Mouse (Mus musculus) midbrain, embryonic 10.5 days (tissue): ENCODE measurements around the gene 2510002D24Rik. TPM values are rescaled to one million over a fixed set of nuclear protein-coding genes. Genes with fewer than 3 reads are reported as not detected.
A peak's percentile ranks its signal among the peaks of the same experiment; 100 is the strongest.

ENCODE experiments used
- DNase-seq: peaks from one replicate; pipeline ENCODE4 v3.0.0-alpha.2; 2017; ENCODE audit warnings: low spot score
- H3K27ac ChIP-seq: fragments of 300-500 bp; sonication (generic); replicated peaks from 2 replicates; pipeline ENCODE4 v1.5.1; 2016; ENCODE audit warnings: mild to moderate bottlenecking
- H3K27me3 ChIP-seq: fragments of 300-500 bp; sonication (generic); 2 replicates; pipeline ENCODE4 v1.6.1; 2016; ENCODE audit warnings: low read depth, mild to moderate bottlenecking; ENCODE audit not compliant: poor library complexity, severe bottlenecking
- H3K36me3 ChIP-seq: fragments of 300-500 bp; sonication (generic); 2 replicates; pipeline ENCODE4 v1.6.1; 2016; ENCODE audit warnings: mild to moderate bottlenecking, moderate library complexity
- H3K4me1 ChIP-seq: fragments of 300-500 bp; sonication (generic); 2 replicates; pipeline ENCODE4 v1.6.1; 2016
- H3K4me3 ChIP-seq: fragments of 300-500 bp; sonication (generic); 2 replicates; pipeline ENCODE4 v1.5.1; 2016; ENCODE audit warnings: mild to moderate bottlenecking, moderate library complexity
- H3K9me3 ChIP-seq: fragments of 300-500 bp; sonication (generic); replicated peaks from 2 replicates; pipeline ENCODE4 v1.6.1; 2016; ENCODE audit warnings: mild to moderate bottlenecking
- WGBS: fragments of 180-500 bp; shearing (Covaris S2); methylation state at CpG from one replicate; pipeline ENCODE4 v1.1.7; 2016; 5-methylcytosine and 5-hydroxymethylcytosine counted together
- polyA plus RNA-seq: library from polyadenylated mRNA; unstranded; fragments of >200 nt; fragmentation: Nextera tagmentation; extraction: Ambion mirVana; gene quantifications from 2 replicates; pipeline ENCODE4 v1.2.1, GENCODE M21; 2016

Gene 2510002D24Rik
- 25.7 and 26.6 TPM in 2 replicates for polyA plus RNA-seq

GRCm38 (mm10) chr16:18836468-18837208 is at the start of gene 2510002D24Rik, which contains the start of gene Gm28539:
Gene 2510002D24Rik, plus strand, starts transcription at chr16:18836578.
Gene Gm28539, plus strand, starts transcription at chr16:18836584.
- WGBS: under 1% methylated on average over 46 of the region's 46 CpGs
- peak within 1 kb of the TSS; percentile 91 for H3K4me3 ChIP-seq
- H3K27me3 ChIP-seq: no peaks in the 10 kb centered on the region
- peak within 1 kb of the TSS; percentile 86 for H3K27ac ChIP-seq
- peaks cover 12% of the 10 kb centered on the region for H3K4me1 ChIP-seq
- H3K36me3 ChIP-seq: peaks cover 54% of the 10 kb centered on the region
- peak; percentile 84 for DNase-seq
- H3K9me3 ChIP-seq: no peaks in the 10 kb centered on the region

DNA sequence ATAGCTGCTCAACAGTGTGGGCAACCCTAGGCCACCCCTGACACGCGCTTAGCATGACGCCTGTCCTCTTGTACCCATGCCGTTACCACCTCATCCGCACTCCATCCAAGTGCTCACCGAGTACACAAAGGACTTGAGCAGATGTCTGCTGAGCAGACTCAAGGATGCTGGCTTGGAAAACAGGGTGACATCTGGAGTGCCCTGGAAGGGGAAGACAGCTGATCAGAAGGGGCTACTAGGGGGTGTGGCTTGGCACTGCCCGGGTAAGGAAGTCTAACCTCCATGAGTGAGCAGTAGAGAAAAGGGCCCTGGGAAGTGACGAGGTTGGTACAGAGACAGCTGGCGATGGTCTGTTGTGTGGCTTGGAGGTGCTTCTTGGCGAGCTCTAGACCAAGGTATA is 49.7 kb upstream of the 2510002D24Rik start:
- no peaks in the 10 kb centered on the region for H3K4me1 ChIP-seq
- H3K4me3 ChIP-seq: no peak overlapping the region
- 94% methylated on average over 10 of the region's 10 CpGs for WGBS
- DNase-seq: no peak
- H3K9me3 ChIP-seq: no peaks in the 10 kb centered on the region
- no peak overlapping the region for H3K27ac ChIP-seq
- H3K36me3 ChIP-seq: peaks cover 95% of the 10 kb centered on the region
- no peaks in the 10 kb centered on the region for H3K27me3 ChIP-seq

- no peak overlapping the region for H3K4me3 ChIP-seq
- H3K4me1 ChIP-seq: no peaks in the 10 kb centered on the region
- no peaks in the 10 kb centered on the region for H3K9me3 ChIP-seq
- peaks cover 95% of the 10 kb centered on the region for H3K36me3 ChIP-seq
- no peaks in the 10 kb centered on the region for H3K27me3 ChIP-seq
- DNase-seq: no peak
- no peak overlapping the region for H3K27ac ChIP-seq
- WGBS: 96% methylated on average over 10 of the region's 10 CpGs
These were observed 47.6 kb upstream of the 2510002D24Rik start for GRCm38 (mm10) chr16:18788627-18789406.

- H3K36me3 ChIP-seq: peaks cover 99% of the 10 kb centered on the region
- H3K27me3 ChIP-seq: no peaks in the 10 kb centered on the region
- WGBS: 94% methylated on average over 11 of the region's 11 CpGs
- no peak overlapping the region for H3K27ac ChIP-seq
- no peaks in the 10 kb centered on the region for H3K4me1 ChIP-seq
- DNase-seq: no peak
- no peaks in the 10 kb centered on the region for H3K9me3 ChIP-seq
- no peak overlapping the region for H3K4me3 ChIP-seq
These were observed 41.0 kb upstream of the 2510002D24Rik start for GRCm38 (mm10) chr16:18795223-18795899.

- Histone ChIP-seq H3K27ac (no peak overlapping the region), H3K27me3 (no peaks in the 10 kb centered on the region), H3K36me3 (peaks cover 99% of the 10 kb centered on the region), H3K9me3 (no peaks in the 10 kb centered on the region), H3K4me1 (no peaks in the 10 kb centered on the region), H3K4me3 (no peak overlapping the region)
- 96% methylated on average over 7 of the region's 7 CpGs for WGBS
- DNase-seq: no peak
These were observed 39.7 kb upstream of the 2510002D24Rik start for GRCm38 (mm10) chr16:18796645-18797044.

- peaks cover 94% of the 10 kb centered on the region for H3K36me3 ChIP-seq
- no peak overlapping the region for H3K27ac ChIP-seq
- 93% methylated on average over 5 of the region's 5 CpGs for WGBS
These were observed 38.2 kb upstream of the 2510002D24Rik start for GRCm38 (mm10) chr16:18798151-18798550.

GRCm38 (mm10) chr16:18798841-18799240 is 37.5 kb upstream of the 2510002D24Rik start:
- WGBS: 80% methylated on average over 2 of the region's 2 CpGs
- Histone ChIP-seq H3K4me3 (no peak overlapping the region), H3K27ac (no peak overlapping the region), H3K36me3 (peaks cover 91% of the 10 kb centered on the region), H3K9me3 (no peaks in the 10 kb centered on the region), H3K4me1 (no peaks in the 10 kb centered on the region), H3K27me3 (no peaks in the 10 kb centered on the region)
- peak; percentile 37 for DNase-seq

More at GRCm38 (mm10) chr16:18798151-18798550, 38.2 kb upstream of the 2510002D24Rik start:
- Histone ChIP-seq H3K4me1 (no peaks in the 10 kb centered on the region), H3K4me3 (no peak overlapping the region), H3K9me3 (no peaks in the 10 kb centered on the region), H3K27me3 (no peaks in the 10 kb centered on the region)
- DNase-seq: no peak

GRCm38 (mm10) chr16:18805746-18806145 is 30.6 kb upstream of the 2510002D24Rik start:
- Histone ChIP-seq H3K36me3 (peaks cover 84% of the 10 kb centered on the region), H3K4me1 (peaks cover 7% of the 10 kb centered on the region)
- WGBS: 90% methylated on average over 2 of the region's 2 CpGs

DNA sequence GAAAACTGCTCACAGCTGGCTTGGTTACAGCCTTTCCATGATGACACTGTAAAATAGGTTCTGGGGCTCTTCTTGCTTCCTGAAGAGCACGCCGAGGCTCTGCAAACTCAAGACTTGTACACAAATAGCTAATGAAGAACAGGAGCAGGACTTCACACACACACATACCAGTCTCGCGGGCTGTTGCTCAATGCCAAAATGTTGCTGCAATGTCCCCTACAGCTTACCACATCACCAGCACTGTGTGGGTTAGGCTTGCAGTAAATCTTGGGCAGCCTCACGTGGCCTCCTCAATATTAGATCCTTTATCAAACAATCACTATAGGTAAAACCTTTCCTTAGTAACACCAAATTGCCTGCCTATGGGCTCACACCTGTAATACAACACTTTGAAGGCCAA is 27.4 kb upstream of the 2510002D24Rik start:
- WGBS: 95% methylated on average over 5 of the region's 5 CpGs
- Histone ChIP-seq H3K27ac (no peak overlapping the region), H3K9me3 (no peaks in the 10 kb centered on the region), H3K4me1 (peaks cover 26% of the 10 kb centered on the region), H3K36me3 (peaks cover 61% of the 10 kb centered on the region), H3K4me3 (no peak overlapping the region), H3K27me3 (no peaks in the 10 kb centered on the region)
- no peak for DNase-seq

More at GRCm38 (mm10) chr16:18805746-18806145, 30.6 kb upstream of the 2510002D24Rik start:
- no peak overlapping the region for H3K27ac ChIP-seq
- no peaks in the 10 kb centered on the region for H3K9me3 ChIP-seq
- DNase-seq: no peak
- no peak overlapping the region for H3K4me3 ChIP-seq
- H3K27me3 ChIP-seq: no peaks in the 10 kb centered on the region

DNA sequence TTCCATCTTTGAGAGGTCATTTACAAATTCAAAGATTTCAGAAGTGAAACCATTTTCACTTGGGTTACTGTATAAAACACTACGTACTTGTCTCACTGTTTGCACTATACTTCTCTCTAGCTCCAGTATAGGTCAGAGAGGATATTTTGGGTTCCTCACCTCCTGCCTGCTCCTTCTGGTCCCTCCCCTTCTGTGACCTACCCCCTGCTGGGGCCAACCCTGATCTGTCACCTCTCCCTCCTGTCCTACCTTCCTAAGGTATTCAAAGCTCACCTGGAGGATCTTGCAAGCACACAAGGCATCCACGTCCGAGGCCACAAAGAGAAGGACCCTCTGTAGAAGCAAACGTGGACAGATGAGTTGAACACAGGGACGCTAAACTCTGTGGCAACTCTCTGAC is 25.3 kb upstream of the 2510002D24Rik start:
- H3K4me1 ChIP-seq: peaks cover 27% of the 10 kb centered on the region
- no peaks in the 10 kb centered on the region for H3K9me3 ChIP-seq
- peaks cover 59% of the 10 kb centered on the region for H3K36me3 ChIP-seq
- H3K27ac ChIP-seq: peak overlapping the region; percentile 90
- H3K27me3 ChIP-seq: no peaks in the 10 kb centered on the region
- no peak for DNase-seq
- WGBS: 10% methylated on average over 5 of the region's 5 CpGs
- H3K4me3 ChIP-seq: peak overlapping the region; percentile 91

DNA sequence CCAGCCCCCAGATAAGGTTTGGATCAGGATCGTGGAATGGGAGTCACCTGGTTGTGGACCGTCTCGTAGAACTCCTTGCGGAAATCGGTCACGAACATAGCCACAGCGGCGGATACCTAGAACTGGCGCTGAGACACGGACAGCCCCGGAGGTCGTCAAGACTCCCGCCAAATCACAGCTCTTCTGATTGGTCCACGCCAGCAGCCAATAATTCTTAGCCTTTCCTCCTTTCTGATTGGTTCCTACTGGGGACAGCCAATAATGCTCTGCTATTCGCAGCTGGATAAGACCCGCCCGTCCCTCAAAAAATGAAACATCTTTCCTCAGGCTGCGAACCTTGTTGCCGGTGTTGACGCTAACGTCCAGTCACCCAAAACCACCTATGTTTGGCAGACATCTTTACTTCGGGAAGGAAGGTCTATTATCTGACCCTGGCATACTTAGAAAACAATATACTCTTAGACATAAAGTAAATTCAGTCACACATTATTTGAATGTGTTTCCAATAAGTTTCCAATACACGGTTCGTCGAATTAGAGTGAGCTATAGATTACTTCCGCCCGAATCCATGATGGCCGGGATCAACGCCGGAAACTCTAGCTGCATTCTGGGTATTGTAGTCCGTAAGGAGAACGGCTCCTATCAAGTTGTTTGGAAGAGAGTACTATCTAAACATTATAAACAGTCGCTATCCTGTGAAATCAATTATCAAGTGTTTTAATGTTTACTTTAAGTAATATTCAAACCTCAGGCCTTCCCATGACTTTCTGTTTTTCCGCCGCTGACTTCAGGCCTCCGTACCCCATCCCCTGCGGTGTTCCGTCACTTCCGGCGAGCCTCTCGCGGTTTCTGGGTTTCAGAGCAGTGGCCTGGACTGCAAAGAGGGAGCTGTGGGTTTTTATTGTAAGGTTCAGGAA is 24.7 kb upstream of the 2510002D24Rik start, which contains the start of the genes Ufd1 and Cdc45:
TSS of gene Ufd1 (plus strand) at position 312 of the 917 bp plus-strand sequence.
TSS of gene Cdc45 (minus strand) at position 520 of the 917 bp plus-strand sequence.
- Histone ChIP-seq H3K4me1 (peaks cover 27% of the 10 kb centered on the region), H3K27me3 (no peaks in the 10 kb centered on the region), H3K27ac (peak within 1 kb of the TSS; percentile 90), H3K36me3 (peaks cover 59% of the 10 kb centered on the region), H3K9me3 (no peaks in the 10 kb centered on the region), H3K4me3 (peak within 1 kb of the TSS; percentile 91)
- peak; percentile 90 for DNase-seq
- WGBS: under 1% methylated on average over 42 of the region's 42 CpGs
